Mouse (Mus musculus): ENCODE data around the gene Necap2.
A peak's percentile ranks its signal among the peaks of the same experiment; 100 is the strongest.

Gene Necap2

DNA sequence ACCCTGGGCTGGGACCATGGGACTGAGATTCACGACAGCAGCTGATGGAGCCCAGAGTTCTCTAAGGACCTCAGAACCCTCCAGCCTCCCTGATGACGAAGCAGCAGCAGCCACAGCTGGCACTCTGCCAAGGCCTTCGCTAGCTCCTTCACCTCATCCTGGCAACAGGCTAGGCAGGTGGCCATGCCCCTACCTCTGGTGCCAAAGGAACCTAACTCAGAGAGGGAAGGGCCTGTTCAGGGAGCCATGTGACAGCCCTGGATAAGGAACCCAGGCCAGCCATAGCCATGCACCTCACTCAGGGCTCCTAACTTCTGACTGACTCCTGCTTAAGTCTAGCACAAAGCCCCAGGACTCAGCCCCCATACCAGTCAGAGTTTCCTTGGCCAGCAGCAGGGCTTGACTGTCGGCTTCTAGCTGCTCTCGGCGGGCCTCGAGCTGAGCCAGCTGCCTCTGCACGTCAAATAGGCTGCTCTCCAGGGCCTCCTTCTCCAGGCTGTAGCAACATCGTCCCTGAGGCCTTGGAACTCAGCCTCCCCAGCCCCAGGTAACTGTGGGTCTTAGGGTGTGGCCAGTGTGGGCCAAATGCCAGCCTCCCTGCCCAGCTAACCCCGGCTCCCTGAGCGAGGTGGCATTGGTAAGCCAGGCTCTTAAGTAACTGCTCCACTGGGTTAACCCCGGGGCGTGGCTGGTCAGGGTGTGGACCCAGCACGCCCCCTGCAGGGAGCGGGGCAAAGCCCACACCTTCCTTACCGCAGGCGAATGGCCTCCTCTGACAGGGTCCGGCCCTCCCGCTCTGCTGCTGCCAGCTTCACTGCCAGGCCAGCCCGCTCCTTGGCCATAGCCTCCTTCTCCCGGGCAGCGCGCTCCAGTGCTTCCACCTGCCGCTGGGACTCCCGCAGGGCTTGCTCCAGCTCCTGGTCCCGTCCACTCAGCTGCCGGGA lies 44.3 kb downstream of the Necap2 start:
- DNase-seq (ENCODE audit: low spot score): no peak

DNA sequence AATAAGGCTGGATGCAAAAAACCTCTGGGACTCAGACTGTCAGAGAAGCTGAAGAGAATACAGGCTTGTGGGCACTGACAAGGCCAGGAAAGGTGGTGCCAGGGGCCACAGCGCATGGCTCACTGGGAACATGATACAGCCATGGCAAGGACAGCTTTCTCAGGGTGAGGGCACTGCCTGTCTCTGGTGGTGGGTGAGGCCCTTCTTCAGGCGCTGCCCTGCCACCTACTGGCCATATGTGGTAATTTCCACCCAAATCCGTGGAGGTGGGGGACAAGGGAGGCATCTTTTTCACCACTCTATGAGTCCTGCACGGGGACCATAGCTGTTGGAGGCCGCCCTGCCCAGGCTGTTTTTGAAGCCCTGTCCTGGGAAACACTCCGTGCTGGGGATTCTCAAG lies 46.4 kb downstream of the Necap2 start:
- peak; percentile 73 for DNase-seq (ENCODE audit: low spot score)

DNA sequence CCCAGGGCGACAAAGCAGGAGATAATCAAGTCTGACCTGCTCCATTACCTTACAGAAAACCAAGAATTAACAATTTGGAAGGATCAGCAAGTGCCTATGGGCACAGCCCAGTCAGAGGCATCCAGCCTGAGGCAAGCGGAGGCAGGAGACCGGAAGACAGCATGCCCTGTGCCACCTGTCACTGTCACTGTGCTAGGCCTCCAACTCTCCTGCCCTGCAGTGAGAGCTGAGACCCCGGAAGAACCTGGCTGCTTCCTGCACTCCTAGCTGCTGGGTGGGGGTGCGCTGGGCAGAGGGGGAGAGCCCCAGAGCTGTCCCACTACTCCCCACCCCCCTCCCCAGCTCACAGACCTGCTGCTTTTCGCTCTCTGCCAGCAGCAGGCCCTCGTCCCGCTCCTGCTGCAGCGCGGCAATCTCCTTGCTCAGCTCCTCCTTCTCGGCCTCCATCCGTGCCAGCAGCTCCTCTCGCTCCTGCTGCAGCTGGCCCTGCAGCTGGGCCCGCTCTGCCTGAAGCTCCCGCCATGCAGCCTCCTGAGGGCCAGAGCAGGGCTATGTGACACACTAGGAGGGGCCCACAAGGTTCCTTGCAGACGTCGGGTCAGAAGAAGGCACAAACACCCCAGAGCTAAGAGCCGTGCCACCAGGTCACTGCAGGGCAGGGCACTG lies 47.5 kb downstream of the Necap2 start:
- no peak for DNase-seq (ENCODE audit: low spot score)

DNA sequence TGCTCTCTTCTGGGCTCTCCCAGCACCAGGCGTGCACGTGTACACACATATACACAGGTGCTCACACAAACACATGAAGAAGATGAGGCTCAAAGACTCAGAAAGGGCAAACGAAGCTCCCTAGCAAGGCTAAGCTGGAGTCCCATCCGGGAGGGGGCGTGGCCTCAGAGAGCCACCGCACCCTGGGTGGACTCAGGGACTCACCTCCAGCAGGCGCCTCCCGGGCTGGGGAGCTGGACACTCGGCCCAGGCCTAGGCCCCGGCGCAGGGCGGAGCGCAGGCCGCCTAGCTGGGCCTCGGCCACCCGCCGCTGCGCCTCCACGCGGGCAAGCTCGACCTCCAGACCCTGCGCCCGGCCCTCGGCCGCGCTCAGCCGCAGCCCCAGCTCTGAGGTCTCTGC lies 53.2 kb downstream of the Necap2 start:
- DNase-seq (ENCODE audit: low spot score): no peak

DNA sequence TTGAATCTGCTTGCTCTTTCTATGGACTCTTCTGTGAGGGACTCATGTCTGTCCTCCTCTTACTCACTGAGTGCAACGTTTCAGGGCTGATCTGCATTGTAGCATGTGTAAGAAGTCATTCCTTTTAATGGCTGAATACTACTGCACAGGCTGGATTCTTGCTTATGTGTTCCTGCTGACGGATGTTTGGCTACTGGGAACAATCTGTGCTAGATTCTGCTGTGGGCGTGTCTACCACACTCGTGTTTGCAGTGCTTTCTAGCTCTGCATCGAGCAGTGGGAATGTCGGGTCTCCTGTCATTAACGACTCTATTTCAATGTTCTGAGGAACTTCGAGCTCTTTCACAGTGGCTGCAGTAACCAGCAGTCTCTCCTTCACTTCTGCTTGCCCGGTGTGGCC lies 54.1 kb downstream of the Necap2 start:
- no peak for DNase-seq (ENCODE audit: low spot score)

DNA sequence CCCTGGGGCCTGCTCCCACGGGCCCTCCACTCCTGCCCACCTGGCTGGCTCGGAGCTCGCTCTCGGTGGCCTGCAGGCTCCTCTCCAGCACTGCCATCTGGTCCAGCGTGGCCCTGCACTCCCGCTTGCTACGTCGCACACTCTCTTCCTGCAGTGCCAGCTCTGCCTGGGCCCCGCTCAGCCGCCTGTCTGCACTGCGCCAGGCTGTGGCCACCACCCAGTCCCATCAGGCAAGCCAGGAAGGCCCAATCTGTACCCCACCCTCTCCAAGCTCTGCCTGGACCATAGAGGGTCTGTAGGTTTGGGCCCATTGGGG lies 56.6 kb downstream of the Necap2 start:
- no peak for DNase-seq (ENCODE audit: low spot score)

DNA sequence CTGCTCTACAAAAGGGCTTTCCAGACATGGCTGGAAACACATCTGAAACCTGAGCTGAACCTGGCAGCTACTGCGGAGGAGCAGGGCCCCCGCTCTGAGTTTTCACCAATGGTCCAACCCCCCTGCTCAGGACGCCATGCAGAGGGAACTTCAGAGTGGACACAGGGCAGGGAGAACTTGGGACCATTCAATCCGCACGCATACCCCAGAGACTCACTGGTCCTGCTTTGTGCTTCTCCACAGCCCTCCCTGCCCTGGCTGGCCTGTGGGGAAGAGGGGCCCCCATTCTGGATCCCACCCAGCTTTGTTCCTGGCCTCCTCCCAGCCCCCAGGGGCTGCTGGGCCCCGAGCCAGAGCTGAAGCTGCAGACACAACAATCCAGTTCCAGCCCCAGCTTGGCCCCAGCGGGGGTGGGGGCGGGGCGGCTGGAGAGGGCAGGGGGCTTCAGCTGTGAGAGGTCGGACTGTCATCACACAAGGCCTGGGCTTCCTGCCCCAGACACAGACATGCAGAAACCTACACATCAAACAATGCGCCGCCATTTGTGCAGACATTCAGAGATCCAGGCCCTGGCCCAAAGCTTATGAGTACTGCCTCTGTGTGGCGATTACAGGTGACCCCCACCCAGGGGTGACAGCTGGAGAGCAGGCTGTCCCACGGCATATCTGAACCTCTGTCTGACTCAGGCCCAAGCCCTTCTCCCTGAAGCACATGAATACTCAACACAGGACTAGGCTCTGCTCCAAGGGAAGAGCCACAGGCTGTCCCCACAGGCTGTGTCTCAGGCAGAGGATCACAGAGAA lies 57.1 kb downstream of the Necap2 start:
- DNase-seq (ENCODE audit: low spot score): no peak

DNA sequence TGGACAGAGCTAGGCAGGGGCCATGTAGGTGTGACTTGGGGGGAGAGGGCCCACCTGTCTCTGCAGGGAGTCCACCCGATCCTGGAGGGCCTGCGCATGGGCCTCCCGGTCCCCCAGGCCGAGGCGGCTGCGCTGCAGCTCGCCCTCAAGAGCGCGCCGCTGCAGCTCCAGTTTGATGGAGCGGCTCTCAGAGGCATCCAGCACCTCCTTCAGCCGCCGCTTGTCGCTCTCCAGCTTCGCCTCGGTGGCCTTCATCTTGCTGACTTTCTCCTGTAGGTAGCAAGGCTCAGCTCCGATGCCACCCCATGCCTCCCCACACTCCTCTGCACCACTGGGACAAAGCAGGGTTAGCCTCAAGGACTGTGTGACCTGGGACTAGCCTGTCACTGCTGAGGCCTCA lies 57.9 kb downstream of the Necap2 start:
- DNase-seq (ENCODE audit: low spot score): no peak

DNA sequence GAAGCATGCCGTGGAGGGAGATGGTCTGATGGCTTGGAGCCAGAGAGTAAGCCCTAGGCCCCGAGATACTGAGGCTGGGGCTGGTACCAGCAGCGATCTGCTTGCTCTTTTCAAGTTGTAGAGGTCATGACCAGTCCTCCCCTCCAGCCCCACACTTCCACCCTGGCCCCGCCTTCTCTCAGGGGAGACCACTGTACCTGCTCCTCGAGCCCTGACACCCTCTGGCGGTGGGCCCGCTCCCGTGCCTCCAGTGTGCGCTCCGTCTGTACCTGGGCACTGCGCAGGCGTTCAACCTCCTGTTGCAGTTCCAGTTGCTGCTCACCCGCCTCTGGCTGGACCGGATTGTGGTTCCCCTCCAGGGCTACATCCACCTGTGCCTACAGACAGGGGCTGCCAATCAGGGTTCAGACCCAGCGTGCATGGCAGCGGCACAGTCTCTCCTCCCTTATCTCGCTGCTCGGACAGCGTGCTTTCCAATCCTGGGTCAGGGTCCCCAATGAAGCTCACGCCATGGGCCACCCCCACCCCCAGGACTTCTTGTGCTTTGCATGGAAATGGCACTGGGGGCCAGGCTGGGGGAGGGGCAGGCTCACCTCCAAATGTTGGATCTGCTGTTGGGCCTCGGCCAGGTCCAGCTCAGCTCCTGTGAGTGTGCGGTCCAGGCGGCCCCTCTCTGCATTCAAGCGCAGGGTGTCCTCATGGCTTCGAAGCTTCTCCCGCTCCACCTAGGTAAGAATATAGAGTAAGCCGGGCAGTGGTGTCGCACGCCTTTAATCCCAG lies 60.3 kb downstream of the Necap2 start:
- no peak for DNase-seq (ENCODE audit: low spot score)
